Mouse (Mus musculus): ENCODE measurements around the gene Pbdc1. TPM values are rescaled to one million over a fixed set of nuclear protein-coding genes. Genes with fewer than 3 reads are reported as not detected.

The Pbdc1 gene
- 33.1 TPM for polyA plus RNA-seq (2014; fragmentation: Illumina TruSeq; extraction: RNeasy Lipid Tissue Mini Kit (QIAGEN cat#74804); ENCODE audit: low replicate concordance)

GRCm38 (mm10) chrX:105079615-105080092, at the start of gene Pbdc1:
Pbdc1 (plus strand) TSS chrX:105079756.

GRCm38 (mm10) chrX:105120275-105121226, 41.0 kb downstream of the Pbdc1 start, which contains the start of gene Magee1:
Magee1 (plus strand) TSS chrX:105120378.

Other genes with a start within 250 kb of the Pbdc1 start
- gene Magee2, start 222.5 kb upstream of the Pbdc1 start, polyA plus RNA-seq (2014; fragmentation: Illumina TruSeq; extraction: RNeasy Lipid Tissue Mini Kit (QIAGEN cat#74804); ENCODE audit: low replicate concordance), result not detected
- 1.5 TPM for gene Magee1, start 40.6 kb downstream of the Pbdc1 start, polyA plus RNA-seq (2014; fragmentation: Illumina TruSeq; extraction: RNeasy Lipid Tissue Mini Kit (QIAGEN cat#74804); ENCODE audit: low replicate concordance)